In genomic region chr2:49757616-49758015, GRCm38 (mm10) we compare ENCODE assay signal across 22 mouse cellular contexts. TPM values are rescaled to one million over a fixed set of nuclear protein-coding genes. Genes with fewer than 3 reads are reported as not detected.
DNase-seq lines count a peak whose midpoint lies in the region; ATAC-seq and TF ChIP-seq lines count a peak whose summit lies in the region.
"Had no signal": no experiment of that assay in that cellular context is flagged by ENCODE, and none has a peak within 500 bp of the region (broad histone marks: within the 10 kb centered on the region; RNA-seq: fewer than 3 reads in every experiment).

No protein-coding gene starts in this region.

- peak; percentile 28; the same call in 1 of the 2 replicates for ATAC-seq in forebrain, postnatal 0 days
- ATAC-seq in kidney, embryonic 16.5 days (ENCODE audit: low FRiP score, low TSS enrichment), result peak; percentile 56; the same call in 1 of the 2 replicates
- ATAC-seq in stomach, embryonic 14.5 days (ENCODE audit: insufficient number of reproducible peaks, insufficient read depth, low FRiP score, low read depth), result peak; percentile 49; the same call in 1 of the 2 replicates
- no peak for ATAC-seq in stomach, postnatal 0 days (ENCODE audit: low FRiP score, low TSS enrichment)
- ATAC-seq: Patski had no signal

- H3K4me3 ChIP-seq in forebrain, postnatal 0 days (ENCODE audit: low read depth, low read length), result no peak overlapping the region
- H3K4me3 ChIP-seq in forebrain, embryonic 10.5 days, result no peak overlapping the region
- H3K4me3 ChIP-seq in kidney, embryonic 16.5 days (ENCODE audit: low read length), result no peak overlapping the region
- no peak overlapping the region for H3K4me3 ChIP-seq in stomach, embryonic 14.5 days (ENCODE audit: low read depth, low read length)
- no peak overlapping the region for H3K4me3 ChIP-seq in stomach, postnatal 0 days (ENCODE audit: low read depth, low read length)
- H3K4me3 ChIP-seq: embryonic facial prominence, embryonic 10.5 days; neural tube, embryonic 15.5 days had no signal

- H3K27me3 ChIP-seq in forebrain, postnatal 0 days (ENCODE audit: insufficient read depth, low read length), result no peaks in the 10 kb centered on the region
- no peaks in the 10 kb centered on the region for H3K27me3 ChIP-seq in forebrain, embryonic 10.5 days (ENCODE audit: poor library complexity, severe bottlenecking)
- H3K27me3 ChIP-seq in kidney, embryonic 16.5 days (ENCODE audit: insufficient read depth, low read length), result no peaks in the 10 kb centered on the region
- no peaks in the 10 kb centered on the region for H3K27me3 ChIP-seq in stomach, embryonic 14.5 days (ENCODE audit: control insufficient read depth, insufficient read depth, low read length)
- H3K27me3 ChIP-seq in stomach, postnatal 0 days (ENCODE audit: control insufficient read depth, insufficient read depth, low read length), result no peaks in the 10 kb centered on the region
- H3K27me3 ChIP-seq: CH12.LX; neural tube, embryonic 15.5 days; Patski had no signal

- no peak overlapping the region for H3K4me2 ChIP-seq in forebrain, postnatal 0 days (ENCODE audit: low read depth)
- no peak overlapping the region for H3K4me2 ChIP-seq in kidney, embryonic 16.5 days (replicated peaks; ENCODE audit: low read depth, low read length)
- no peak overlapping the region for H3K4me2 ChIP-seq in stomach, embryonic 14.5 days (replicated peaks; ENCODE audit: low read depth, low read length)
- no peak overlapping the region for H3K4me2 ChIP-seq in stomach, postnatal 0 days (replicated peaks; ENCODE audit: low read depth)
- H3K4me2 ChIP-seq: heart, embryonic 11.5 days; midbrain, embryonic 11.5 days; neural tube, embryonic 15.5 days had no signal

- TF ChIP-seq CTCF in forebrain, postnatal 0 days (IDR thresholded peaks at IDR 0.05; ENCODE audit: low read depth), result no peak
- no peak for TF ChIP-seq CTCF in stomach, postnatal 0 days (IDR thresholded peaks at IDR 0.05; ENCODE audit: low read depth)

- no peak for DNase-seq in forebrain, postnatal 0 days
- DNase-seq in forebrain, embryonic 10.5 days (ENCODE audit: extremely low spot score, low spot score), result no peak
- no peak for DNase-seq in kidney, postnatal 10 days
- DNase-seq in stomach, postnatal 0 days (ENCODE audit: low spot score), result no peak
- DNase-seq in c-Kit-positive CD71-positive TER-119-positive erythroid progenitor cells, embryonic 14.5 days (ENCODE audit: low spot score), result no peak
- DNase-seq: B cell, adult 2 months; cerebellum, adult 2 months; kidney, adult 9 months; kidney, postnatal 36 days; layer of hippocampus, postnatal 36 days; right cerebral cortex, adult 18-20 months had no signal

- TF ChIP-seq EP300 in stomach, postnatal 0 days (optimal IDR thresholded peaks at IDR 0.05), result no peak

- no peaks in the 10 kb centered on the region for H3K4me1 ChIP-seq in forebrain, postnatal 0 days (ENCODE audit: insufficient read depth)
- H3K4me1 ChIP-seq in forebrain, embryonic 10.5 days, result peaks cover 8% of the 10 kb centered on the region
- no peaks in the 10 kb centered on the region for H3K4me1 ChIP-seq in kidney, embryonic 16.5 days (ENCODE audit: insufficient read depth, low read length)
- H3K4me1 ChIP-seq in stomach, embryonic 14.5 days (ENCODE audit: control insufficient read depth, insufficient read depth, low read length), result no peaks in the 10 kb centered on the region
- no peaks in the 10 kb centered on the region for H3K4me1 ChIP-seq in stomach, postnatal 0 days (replicated peaks; ENCODE audit: control insufficient read depth, insufficient read depth)
- H3K4me1 ChIP-seq: neural tube, embryonic 15.5 days had no signal

- no peak overlapping the region for H3K9ac ChIP-seq in forebrain, postnatal 0 days
- H3K9ac ChIP-seq in kidney, embryonic 16.5 days (replicated peaks; ENCODE audit: low read length), result no peak overlapping the region
- H3K9ac ChIP-seq in stomach, embryonic 14.5 days (replicated peaks; ENCODE audit: low read depth, low read length), result no peak overlapping the region
- H3K9ac ChIP-seq in stomach, postnatal 0 days (ENCODE audit: low read length), result no peak overlapping the region
- H3K9ac ChIP-seq: neural tube, embryonic 15.5 days had no signal

- no peaks in the 10 kb centered on the region for H3K9me3 ChIP-seq in forebrain, postnatal 0 days (ENCODE audit: low read length)
- H3K9me3 ChIP-seq in forebrain, embryonic 10.5 days, result no peaks in the 10 kb centered on the region
- H3K9me3 ChIP-seq in kidney, embryonic 16.5 days (ENCODE audit: low read length), result no peaks in the 10 kb centered on the region
- H3K9me3 ChIP-seq in stomach, embryonic 14.5 days (ENCODE audit: control insufficient read depth, low read depth, low read length), result no peaks in the 10 kb centered on the region
- no peaks in the 10 kb centered on the region for H3K9me3 ChIP-seq in stomach, postnatal 0 days (ENCODE audit: control insufficient read depth, low read length)
- H3K9me3 ChIP-seq: embryonic facial prominence, embryonic 10.5 days; G1E; neural tube, embryonic 15.5 days had no signal

- peaks cover 75% of the 10 kb centered on the region for H3K36me3 ChIP-seq in forebrain, postnatal 0 days (ENCODE audit: insufficient read depth)
- H3K36me3 ChIP-seq in forebrain, embryonic 10.5 days (replicated peaks), result peaks cover 99% of the 10 kb centered on the region
- peaks cover 5% of the 10 kb centered on the region for H3K36me3 ChIP-seq in kidney, embryonic 16.5 days (ENCODE audit: insufficient read depth, low read length)
- H3K36me3 ChIP-seq in stomach, embryonic 14.5 days (ENCODE audit: control insufficient read depth, insufficient read depth, low read length), result no peaks in the 10 kb centered on the region
- no peaks in the 10 kb centered on the region for H3K36me3 ChIP-seq in stomach, postnatal 0 days (ENCODE audit: control insufficient read depth, insufficient read depth, low read length)
- H3K36me3 ChIP-seq: G1E had no signal

- 80% methylated on average over 7 of the region's 7 CpGs for WGBS in forebrain, postnatal 0 days
- WGBS in forebrain, embryonic 10.5 days, result 95% methylated on average over 7 of the region's 7 CpGs
- 72% methylated on average over 7 of the region's 7 CpGs for WGBS in kidney, embryonic 16.5 days
- WGBS in stomach, embryonic 14.5 days, result 58% methylated on average over 7 of the region's 7 CpGs
- WGBS in stomach, postnatal 0 days, result 64% methylated on average over 7 of the region's 7 CpGs

- no peak overlapping the region for H3K27ac ChIP-seq in forebrain, postnatal 0 days (ENCODE audit: low read depth, low read length)
- no peak overlapping the region for H3K27ac ChIP-seq in forebrain, embryonic 10.5 days
- no peak overlapping the region for H3K27ac ChIP-seq in kidney, embryonic 16.5 days (ENCODE audit: low read length)
- no peak overlapping the region for H3K27ac ChIP-seq in stomach, embryonic 14.5 days (ENCODE audit: low read length)
- no peak overlapping the region for H3K27ac ChIP-seq in stomach, postnatal 0 days (replicated peaks)
- H3K27ac ChIP-seq: embryonic facial prominence, embryonic 10.5 days; neural tube, embryonic 15.5 days had no signal

RNA-seq across cellular contexts. Expression of gene Lypd6b, which starts 29.9 kb away (rescaled TPM):
- 18.6 and 23.3 TPM in 2 replicates for total RNA-seq in forebrain, postnatal 0 days (2014; rRNA removed)
- 18.0 and 22.2 TPM in 2 replicates for polyA plus RNA-seq in forebrain, postnatal 0 days (2015; fragmentation: Nextera tagmentation; extraction: Ambion mirVana)
- polyA plus RNA-seq in forebrain, embryonic 10.5 days (2016; fragmentation: Nextera tagmentation; extraction: Ambion mirVana), result 1.5 and 1.7 TPM in 2 replicates
- 11.7 and 12.3 TPM in 2 replicates for polyA plus RNA-seq in kidney, embryonic 16.5 days (2015; fragmentation: Nextera tagmentation; extraction: Ambion mirVana)
- polyA plus RNA-seq in stomach, embryonic 14.5 days (2014; fragmentation: Nextera tagmentation; extraction: Ambion mirVana), result 29.4 and 29.6 TPM in 2 replicates
- polyA plus RNA-seq in stomach, postnatal 0 days (2015; fragmentation: Nextera tagmentation; extraction: Ambion mirVana), result 31.2 and 31.8 TPM in 2 replicates
- total RNA-seq: gastrocnemius, adult 8-10 months; liver, adult 2 months had no signal
- polyA plus RNA-seq: G1E; liver, adult 2 months had no signal
